Mouse (Mus musculus): ENCODE results near the gene Drd1.

Gene Drd1

DNA sequence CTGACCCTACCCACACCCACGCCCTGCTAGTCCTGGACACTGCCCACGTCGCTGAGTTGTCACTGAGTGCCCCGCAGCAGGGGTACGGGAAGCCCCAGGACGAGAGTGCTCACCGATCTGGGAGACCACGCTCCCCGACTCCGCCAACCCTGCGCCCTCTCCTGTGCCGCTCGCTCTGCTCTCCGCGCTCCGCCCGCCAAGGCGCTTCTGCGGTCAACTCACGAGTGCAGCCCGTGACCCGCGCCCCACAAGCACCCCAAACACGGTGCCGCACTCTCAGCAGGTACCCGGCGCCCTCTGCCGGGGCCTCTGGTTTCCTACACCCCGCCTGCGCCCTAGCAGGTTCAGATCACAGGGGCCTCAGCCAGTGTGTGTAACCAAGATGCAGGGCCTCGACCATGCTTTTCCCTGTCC, at the start of gene Drd1:
Gene Drd1 (minus strand): TSS at position 258 of the 414 bp plus-strand sequence.
- peak; percentile 55 for DNase-seq (ENCODE audit: low read depth, low spot score)

DNA sequence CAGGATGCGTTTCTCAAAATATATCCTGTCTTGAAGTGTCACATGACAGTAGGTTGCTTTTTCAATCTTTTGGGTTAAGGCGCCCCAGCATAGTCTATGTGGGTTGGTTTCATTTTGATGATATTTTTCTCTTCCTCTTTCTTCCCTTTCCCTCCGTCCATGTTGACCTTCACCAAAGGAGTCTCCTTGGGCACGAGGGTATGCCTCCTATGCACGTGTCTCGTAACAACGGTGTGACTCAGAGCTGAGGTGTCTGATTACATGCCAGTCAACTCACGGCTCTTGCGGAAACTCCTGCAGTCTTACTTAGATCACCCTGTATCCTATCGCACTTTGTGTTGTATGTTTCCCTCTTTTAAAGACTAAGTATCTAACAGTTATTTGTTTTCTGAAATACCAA, 48.4 kb upstream of the Drd1 start:
- no peak for DNase-seq (ENCODE audit: low read depth, low spot score)

DNA sequence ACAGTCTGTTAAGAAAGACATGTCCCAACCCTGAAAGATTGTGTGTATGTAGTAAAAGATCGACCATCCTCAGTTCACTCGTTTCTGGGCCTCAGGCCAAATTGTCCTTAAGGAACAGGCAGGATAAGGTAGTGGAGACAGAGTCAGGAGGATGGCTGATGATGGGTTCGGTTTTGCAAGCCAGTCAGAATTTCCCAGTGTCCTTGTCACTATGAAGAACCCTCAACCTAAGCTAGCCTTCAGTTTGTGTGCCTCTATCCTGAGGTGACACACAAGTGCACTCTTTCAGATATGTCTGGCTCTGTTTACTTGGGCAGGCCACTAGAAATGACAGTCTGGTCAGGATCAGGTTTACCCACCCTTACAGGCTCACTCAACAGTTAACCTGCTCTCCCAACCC, 47.8 kb upstream of the Drd1 start:
- DNase-seq (ENCODE audit: low read depth, low spot score): no peak

GRCm38 (mm10) chr13:54102061-54102460, 46.6 kb upstream of the Drd1 start:
- DNase-seq (ENCODE audit: low read depth, low spot score): no peak

DNA sequence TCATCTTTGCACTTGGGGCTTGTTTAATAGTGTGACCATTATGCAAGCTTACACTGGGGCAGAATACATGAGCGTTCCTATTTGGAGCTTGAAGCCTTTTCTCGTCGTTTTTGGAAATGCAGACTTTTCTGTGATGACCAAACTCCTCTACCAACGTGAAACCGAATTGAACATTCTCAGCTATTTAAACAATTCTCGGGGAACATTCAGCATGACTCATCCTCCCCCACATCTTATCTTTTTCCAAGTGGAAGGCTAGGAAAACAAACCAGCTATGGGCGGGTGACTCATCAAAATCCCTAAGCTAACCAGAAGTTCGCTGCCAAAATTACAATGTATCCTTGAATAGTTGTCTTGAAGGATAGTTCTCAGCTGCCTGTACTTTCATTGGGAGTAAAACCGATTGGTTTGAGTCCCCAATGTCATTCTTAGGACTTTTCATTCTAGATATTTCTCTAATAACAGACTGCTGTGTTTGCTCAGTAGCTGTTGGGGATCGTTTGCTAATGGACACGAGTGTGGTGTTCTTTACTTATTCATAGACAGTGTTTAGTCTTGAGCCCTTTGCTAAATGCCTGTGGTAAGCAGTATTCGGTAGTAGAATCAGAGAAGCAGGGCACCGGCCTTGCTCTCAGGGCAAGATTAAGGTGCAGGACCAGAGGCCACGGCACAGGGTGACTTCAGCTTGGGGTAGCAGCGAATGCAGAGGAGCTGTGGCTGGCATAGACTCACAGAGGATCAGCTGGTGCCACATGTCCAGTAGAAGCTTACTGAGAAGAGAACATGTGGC, 45.7 kb upstream of the Drd1 start:
- no peak for DNase-seq (ENCODE audit: low read depth, low spot score)

DNA sequence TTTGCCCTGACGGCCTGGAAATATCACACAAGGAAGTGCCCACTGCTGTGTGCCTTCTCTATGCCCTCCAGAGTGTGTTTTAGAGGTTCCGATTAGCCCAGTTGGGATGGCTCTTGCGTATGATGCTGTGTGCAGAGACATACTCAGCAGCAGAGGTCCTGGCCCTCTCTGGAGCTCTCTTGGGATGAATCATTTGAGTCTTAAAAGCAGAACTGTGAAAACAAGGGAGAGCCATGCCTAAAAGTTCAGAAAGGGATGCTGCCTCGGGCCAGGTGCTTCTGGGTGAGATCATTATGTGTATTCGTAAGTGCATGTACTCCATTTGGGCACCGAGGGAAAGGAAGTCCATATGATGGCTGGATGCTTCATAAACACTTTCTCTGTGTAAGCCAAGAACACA, 42.3 kb upstream of the Drd1 start:
- no peak for DNase-seq (ENCODE audit: low read depth, low spot score)

GRCm38 (mm10) chr13:54097227-54097626, 41.7 kb upstream of the Drd1 start:
- DNase-seq (ENCODE audit: low read depth, low spot score): no peak

DNA sequence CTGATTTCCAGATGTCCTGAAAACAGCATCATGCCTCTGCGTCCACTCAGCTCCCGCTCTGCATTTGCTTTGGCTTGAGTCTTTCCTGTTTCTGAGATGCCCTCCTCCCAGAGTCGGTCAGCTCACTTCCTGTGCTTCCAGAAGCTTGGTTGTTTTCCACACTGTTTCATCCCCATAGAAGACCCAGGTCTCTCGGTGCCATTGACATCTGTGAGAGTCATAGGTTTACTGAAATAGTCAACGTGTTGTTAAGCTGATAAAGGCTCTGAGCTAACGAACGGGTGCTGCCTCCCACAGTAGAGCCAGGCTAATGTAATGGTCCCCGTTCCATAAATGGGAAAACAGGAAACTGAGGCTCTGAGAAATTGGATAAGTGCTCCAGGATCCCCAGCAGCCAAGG, 40.2 kb upstream of the Drd1 start:
- no peak for DNase-seq (ENCODE audit: low read depth, low spot score)

DNA sequence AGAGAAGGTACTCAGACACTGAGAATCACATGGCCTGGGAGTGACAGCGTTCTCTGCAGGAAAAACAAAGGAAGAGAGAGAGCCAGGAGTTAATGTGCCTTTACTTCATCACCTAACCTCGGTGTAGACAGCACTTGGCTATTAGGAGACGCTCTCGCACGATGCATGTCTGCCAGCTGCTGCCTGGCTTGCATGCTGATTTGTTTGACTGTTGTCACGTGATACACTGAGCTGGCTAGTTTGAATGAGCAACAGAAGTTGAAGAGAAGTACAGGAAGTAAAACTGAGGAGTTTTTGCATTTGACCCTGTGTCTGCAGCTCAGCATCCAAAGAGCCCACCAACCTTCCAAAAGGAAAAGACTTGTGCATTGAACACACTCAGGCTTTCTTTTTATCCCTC, 39.5 kb upstream of the Drd1 start:
- no peak for DNase-seq (ENCODE audit: low read depth, low spot score)

DNA sequence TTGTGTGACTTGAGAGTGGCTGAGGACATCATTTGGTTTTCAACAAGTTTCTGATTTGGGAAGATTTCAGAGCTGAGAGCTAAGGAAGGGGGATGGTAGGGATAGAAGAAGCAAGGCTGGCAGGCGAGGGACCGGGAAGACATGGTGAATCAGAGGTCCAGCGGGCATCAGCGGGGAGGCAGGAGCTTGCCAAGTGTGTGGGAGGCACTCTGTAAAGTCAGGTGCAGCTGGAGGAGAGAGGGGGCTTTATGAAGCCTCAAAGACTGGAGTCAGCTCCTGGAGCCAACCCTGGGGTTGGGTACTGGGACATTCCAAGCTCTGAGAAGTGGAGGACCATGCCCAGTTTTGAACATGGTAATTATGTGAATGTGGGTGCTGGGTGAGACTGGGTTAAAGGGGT, 38.8 kb upstream of the Drd1 start:
- no peak for DNase-seq (ENCODE audit: low read depth, low spot score)

DNA sequence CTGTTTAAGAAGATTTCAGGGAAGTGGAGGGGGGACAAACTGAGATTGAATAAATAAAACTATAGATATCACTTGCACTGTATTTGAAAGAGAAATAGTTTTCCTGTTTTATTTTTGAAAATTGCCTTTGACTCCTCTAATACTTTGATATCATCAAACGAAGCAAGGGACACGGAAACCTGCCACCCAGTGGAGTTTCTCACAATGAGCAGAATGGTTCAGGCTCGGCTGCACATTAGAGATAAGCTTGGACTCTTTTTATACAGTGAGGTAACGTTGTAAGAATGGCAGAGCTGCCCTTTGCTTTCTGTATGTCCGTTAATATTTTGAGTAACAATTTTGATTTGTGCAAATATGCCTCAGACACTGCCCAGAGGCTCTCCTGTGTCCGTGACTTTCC, 36.2 kb upstream of the Drd1 start:
- DNase-seq (ENCODE audit: low read depth, low spot score): no peak

GRCm38 (mm10) chr13:54085266-54085665, 29.8 kb upstream of the Drd1 start:
- DNase-seq (ENCODE audit: low read depth, low spot score): no peak

DNA sequence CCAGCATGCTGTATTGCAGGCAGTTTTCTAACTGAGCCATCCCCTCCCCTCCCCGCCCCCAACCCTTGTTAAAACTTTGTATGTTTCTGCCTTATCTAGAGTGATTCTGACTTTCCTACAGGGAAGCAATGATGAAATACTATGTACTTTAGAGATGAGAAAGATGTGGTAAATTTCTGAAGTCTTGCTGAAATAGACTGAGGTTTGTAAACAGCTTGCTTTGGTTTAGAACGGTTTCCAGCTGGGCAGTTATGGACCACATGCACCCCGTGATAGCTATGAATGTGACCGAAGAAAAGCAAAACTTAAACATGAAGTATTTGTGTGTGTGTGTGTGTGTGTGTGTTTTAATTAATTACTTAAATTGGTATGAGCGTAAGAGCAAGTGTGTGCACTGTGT, 29.3 kb upstream of the Drd1 start:
- no peak for DNase-seq (ENCODE audit: low read depth, low spot score)

- DNase-seq (ENCODE audit: low read depth, low spot score): no peak
These were observed 28.7 kb upstream of the Drd1 start for GRCm38 (mm10) chr13:54084178-54084577.

DNA sequence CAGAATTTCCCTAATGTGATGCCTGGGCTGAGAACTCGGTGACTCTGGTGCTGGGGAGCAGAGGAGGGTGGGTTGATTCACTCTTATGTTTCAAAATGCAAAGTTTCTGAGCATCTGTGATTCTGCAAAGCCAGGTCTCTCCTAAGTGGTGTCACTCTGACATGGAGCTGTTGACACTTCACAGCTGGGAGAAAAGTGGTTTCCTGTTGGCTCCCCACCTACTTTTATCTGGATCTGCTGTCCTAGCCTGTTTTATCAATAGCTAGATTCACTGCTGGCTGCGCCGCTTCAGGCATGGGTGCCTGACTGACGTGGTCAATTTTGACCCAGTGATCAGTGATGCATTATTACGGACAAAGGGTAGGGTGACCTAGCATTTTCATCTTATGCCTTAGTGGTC, 27.4 kb upstream of the Drd1 start:
- no peak for DNase-seq (ENCODE audit: low read depth, low spot score)

GRCm38 (mm10) chr13:54080785-54081184, 25.3 kb upstream of the Drd1 start:
- DNase-seq (ENCODE audit: low read depth, low spot score): no peak

DNA sequence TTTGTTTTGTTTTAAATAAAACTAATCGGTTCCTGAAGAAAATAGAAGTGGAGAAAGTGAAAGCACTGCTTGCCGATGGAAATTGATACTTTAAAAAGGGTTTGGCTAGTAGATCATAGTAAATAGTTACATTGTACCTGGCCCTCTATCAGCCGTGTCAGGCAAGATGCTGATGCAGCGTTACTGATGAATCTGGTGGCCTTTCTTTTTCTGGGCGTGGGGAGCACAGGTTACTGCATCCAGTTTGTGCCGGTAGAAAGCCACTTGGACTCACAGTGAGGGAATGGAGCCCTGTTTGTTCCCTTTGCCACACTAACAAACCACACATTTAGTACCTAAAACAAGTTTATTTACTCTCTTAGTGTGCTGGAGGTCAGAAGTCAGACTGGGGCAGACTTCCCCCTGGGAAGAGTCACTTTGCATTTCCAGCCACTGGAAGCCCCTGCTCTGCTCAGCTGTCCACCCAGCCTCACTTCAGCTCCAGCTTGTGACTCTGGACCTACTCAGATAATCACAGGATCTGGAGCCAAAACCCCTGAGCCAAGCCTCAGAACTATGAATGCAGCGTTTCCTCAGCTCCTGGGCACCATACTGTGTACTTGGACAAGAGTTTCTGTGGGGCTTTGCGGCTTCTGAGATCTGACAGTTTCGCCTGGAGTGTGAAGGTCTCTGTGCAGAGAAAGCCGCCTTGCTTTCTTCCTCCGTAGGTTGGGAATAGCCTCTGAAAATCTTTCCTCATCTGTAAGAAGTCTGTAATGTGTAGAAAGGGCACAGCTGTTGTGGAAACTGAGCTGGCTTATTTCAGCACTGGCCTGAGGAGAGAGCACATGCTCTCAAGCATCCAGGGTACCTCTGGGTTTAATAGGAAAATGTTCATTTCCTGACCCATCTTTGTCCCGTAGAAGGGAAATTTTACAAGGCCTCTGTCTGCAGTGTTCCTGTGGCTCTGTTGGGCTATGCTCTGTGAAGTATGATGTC, 24.6 kb upstream of the Drd1 start:
- DNase-seq (ENCODE audit: low read depth, low spot score): no peak

DNA sequence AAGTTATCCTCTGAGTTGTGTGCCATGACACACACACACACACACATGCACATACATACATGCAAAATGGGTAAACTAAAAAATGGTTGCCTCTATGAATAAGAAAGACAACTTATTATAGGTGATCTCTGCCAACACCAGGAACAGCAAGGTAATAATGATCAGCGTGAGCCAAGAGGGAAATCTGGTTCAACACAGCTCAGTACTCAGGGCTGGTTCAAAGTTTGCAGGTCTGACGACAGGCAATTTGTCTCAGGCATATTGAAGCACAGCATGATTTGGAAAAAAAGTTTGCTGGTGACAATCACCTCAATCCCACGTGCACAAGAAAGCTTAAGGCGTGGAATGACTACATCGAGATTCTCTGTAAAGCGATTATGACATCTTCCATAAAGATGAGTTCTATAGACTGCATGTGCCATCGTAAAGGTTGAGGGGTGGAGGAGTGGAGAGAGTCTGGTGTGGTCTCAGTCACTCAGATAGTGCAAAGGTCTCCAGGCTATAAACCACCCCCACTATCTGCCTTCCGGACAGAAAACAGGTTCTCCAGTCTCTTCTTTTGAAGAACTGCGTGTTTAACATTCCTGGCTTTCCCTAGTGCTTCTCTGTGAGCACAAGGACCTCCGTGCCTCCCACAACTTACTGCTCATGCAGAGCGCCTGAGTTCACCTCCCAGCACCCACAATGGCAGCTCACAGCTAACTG, 22.1 kb upstream of the Drd1 start:
- DNase-seq (ENCODE audit: low read depth, low spot score): no peak

GRCm38 (mm10) chr13:54076762-54077460, 21.4 kb upstream of the Drd1 start:
- DNase-seq (ENCODE audit: low read depth, low spot score): no peak

- DNase-seq (ENCODE audit: low read depth, low spot score): no peak
These were observed 20.5 kb upstream of the Drd1 start for GRCm38 (mm10) chr13:54076051-54076450.

DNA sequence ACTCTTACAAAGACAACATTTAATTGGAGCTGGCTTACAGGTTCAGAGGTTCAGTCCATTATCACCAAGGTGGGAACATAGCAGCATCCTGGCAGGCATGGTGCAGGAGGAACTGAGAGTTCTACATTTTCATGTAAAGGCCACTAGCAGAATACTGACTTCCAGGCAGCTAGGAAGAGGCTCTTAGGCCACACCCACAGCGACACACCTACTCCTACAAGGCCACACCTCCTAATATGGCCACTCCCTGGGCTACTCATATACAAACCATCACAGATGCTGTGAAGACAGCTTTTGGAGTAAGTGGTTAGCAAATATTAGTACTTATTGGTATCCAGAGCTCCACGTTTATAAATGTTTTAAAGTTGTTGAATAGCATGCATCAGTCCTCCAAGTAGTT, 19.9 kb upstream of the Drd1 start:
- no peak for DNase-seq (ENCODE audit: low read depth, low spot score)

Measured in WW6 (cell line).